Mouse (Mus musculus): ENCODE data around the gene Krt34. TPM values are rescaled to one million over a fixed set of nuclear protein-coding genes. Genes with fewer than 3 reads are reported as not detected.

Krt34 gene
- polyA plus RNA-seq, 1 experiment, result not detected

DNA sequence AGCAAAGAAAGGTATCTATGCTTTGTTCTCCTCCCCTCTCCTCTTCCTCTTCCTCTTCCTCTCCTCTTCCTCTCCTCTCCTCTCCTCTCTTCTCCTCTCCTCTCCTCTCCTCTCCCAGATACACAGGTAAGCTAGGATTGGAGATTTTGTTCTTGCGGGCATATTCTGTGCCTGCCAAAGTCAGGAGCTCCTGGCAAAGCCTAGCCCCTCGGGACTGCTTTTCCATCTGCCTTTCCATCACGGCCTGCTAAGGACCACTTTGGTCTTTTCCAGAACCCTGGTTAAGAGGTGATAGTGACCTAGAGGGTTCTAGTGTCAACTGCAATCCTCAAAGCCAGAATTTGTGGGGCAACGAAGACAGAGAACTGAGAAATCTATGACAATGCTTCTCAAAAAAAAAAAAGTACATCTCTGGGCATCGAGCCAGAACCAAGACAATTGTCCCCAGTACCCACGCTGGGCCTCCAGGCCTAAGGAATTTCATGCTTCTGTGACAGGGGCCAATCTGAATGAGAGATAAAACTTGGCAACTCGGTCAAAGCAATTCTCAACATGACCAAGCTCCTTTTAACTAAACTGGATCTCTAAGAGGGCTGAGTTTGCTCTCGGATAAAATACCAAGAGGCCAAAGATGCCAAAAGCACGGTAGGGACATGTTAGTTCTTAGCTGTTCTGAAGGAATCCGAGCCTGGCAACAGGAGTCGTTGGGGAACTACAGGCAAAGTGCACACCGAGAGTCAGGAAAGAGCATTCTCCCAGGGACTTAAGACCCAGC is 25.1 kb upstream of the Krt34 start:
- H3K36me3 ChIP-seq (ENCODE audit: control insufficient read depth, insufficient read depth), result no peaks in the 10 kb centered on the region
- no peak for TF ChIP-seq MYOG (IDR thresholded peaks at IDR 0.05; ENCODE audit: control insufficient read depth, extremely low read depth, insufficient read length)
- H3K79me3 ChIP-seq (ENCODE audit: low read depth), result no peaks in the 10 kb centered on the region
- no peak overlapping the region for H3ac ChIP-seq (ENCODE audit: control insufficient read depth, insufficient read length, low read depth)
- H3K4me3 ChIP-seq (ENCODE audit: insufficient read depth, poor library complexity, severe bottlenecking), result no peak overlapping the region
- H3K27me3 ChIP-seq (ENCODE audit: control insufficient read depth, insufficient read depth, insufficient read length), result no peaks in the 10 kb centered on the region
- no peaks in the 10 kb centered on the region for H3K79me2 ChIP-seq (ENCODE audit: control insufficient read depth, insufficient read depth)

DNA sequence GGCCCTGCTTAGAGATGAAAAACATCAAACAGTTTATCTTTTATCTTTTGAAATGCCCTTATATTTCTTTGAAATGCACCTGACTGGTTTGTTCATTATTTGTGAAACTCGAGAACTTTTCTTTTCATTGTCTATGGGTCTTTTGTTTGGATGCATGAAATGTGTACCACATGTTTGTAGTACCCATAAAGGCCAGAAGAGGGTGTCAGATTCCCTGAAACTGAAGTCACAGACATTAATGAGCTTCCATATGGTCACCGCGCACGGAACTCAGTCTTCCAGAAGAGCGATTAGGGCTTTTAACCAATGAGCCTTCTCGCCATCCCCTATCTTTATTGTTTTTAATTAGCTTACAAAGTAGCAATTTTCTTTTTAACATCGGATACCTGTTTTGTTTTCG is 17.5 kb upstream of the Krt34 start:
- no peak for TF ChIP-seq FOSL1 (IDR thresholded peaks at IDR 0.05; ENCODE audit: insufficient read depth, low read length, poor library complexity, severe bottlenecking)
- TF ChIP-seq MAX (IDR thresholded peaks at IDR 0.05), result no peak
- no peak for TF ChIP-seq MYOG (IDR thresholded peaks at IDR 0.05; ENCODE audit: control insufficient read depth, extremely low read depth, insufficient read length)
- no peak for TF ChIP-seq MYOD1 (IDR thresholded peaks at IDR 0.05; ENCODE audit: control insufficient read depth, insufficient read length, low read depth)
- Histone ChIP-seq H3K4me3 (ENCODE audit: insufficient read depth, poor library complexity, severe bottlenecking) (no peak overlapping the region), H3K36me3 (ENCODE audit: control insufficient read depth, insufficient read depth) (no peaks in the 10 kb centered on the region), H3ac (ENCODE audit: control insufficient read depth, insufficient read length, low read depth) (no peak overlapping the region), H3K79me3 (ENCODE audit: low read depth) (no peaks in the 10 kb centered on the region), H3K79me2 (ENCODE audit: control insufficient read depth, insufficient read depth) (no peaks in the 10 kb centered on the region), H3K27me3 (ENCODE audit: control insufficient read depth, insufficient read depth, insufficient read length) (no peaks in the 10 kb centered on the region)

DNA sequence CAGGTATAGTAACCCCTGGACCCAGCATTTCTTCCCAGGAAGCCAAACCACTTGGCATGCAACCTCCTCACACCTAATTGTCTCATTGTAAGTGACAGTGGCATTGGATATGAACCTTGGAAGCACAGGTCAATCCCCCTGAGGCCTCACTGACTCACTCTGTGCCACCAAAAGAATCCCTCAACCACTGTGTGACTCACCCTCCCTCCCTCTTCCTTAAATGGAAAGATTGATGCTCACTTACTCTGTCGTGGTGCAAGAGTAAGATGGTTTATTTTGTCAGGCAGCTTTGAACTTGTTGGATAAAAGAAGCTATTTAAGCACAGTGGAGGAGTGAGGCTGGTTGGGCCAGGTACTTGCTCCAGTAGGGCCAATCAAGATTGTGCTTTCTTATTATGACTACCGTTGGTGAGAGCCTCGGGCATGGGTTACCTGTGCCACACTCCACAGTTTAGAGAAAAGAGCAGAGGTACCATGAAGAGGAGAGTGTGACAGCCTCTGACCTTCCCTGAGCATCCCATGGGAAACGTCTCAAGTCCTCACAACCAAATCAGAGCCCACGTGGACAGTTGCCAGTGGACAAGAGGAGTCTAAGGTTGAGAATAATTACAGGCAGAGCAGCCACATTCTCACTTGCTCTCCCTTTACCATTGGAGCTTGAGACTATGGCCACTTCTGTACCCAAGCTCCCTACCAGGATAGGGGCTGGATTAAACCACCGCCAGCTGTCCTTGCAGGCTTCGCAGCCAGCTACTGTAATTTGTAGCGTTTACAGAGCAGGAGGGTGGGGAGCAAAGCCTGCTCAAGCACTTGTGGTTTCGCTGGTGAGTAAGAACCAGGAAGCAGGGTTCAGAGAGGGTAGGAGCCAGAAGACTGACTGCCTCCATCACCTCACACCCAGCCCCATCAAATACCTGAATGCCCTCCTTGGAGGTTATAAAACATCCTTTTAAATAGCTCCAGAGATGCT is 14.6 kb upstream of the Krt34 start:
- no peak for TF ChIP-seq MAX (IDR thresholded peaks at IDR 0.05)
- peak; percentile 99 for TF ChIP-seq FOSL1 (IDR thresholded peaks at IDR 0.05; ENCODE audit: insufficient read depth, low read length, poor library complexity, severe bottlenecking)
- peak; percentile 72 for TF ChIP-seq MYOD1 (IDR thresholded peaks at IDR 0.05; ENCODE audit: control insufficient read depth, insufficient read length, low read depth)
- no peak for TF ChIP-seq USF1 (IDR thresholded peaks at IDR 0.05; ENCODE audit: low read depth)
- no peak for TF ChIP-seq MYOG (IDR thresholded peaks at IDR 0.05; ENCODE audit: control insufficient read depth, extremely low read depth, insufficient read length)
- no peak for TF ChIP-seq CTCF (IDR thresholded peaks at IDR 0.05; ENCODE audit: control insufficient read depth, insufficient read depth, insufficient read length)
- TF ChIP-seq CEBPB (IDR thresholded peaks at IDR 0.05; ENCODE audit: low read depth), result peak; percentile 69

DNA sequence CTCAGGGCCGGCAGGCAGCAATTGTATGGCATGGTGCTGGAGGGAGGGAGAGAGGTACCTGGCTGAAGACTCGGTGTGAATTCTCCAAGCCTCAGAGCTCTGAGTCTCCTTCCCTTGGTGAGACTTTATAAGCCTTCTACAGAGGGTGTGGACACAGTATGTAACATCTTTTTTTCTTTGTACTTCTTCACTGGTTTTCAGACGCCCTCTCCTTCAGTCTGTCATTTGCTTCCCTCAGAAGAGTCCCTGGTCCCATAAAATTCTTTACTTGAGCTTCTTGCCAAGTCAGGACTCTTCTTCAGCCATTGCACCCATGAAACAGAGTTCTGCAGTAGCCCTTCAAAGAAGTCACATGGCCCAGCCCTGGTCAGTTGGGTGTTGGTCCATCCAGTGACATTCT is 9.1 kb upstream of the Krt34 start, which contains the start of gene Krt31:
Gene Krt31 (minus strand): TSS at position 101 of the 400 bp plus-strand sequence.
- Histone ChIP-seq H3K27me3 (ENCODE audit: control insufficient read depth, insufficient read depth, insufficient read length) (no peaks in the 10 kb centered on the region), H3K79me3 (ENCODE audit: low read depth) (no peaks in the 10 kb centered on the region), H3K36me3 (ENCODE audit: control insufficient read depth, insufficient read depth) (no peaks in the 10 kb centered on the region), H3K4me3 (ENCODE audit: insufficient read depth, poor library complexity, severe bottlenecking) (no peak within 1 kb of the TSS), H3ac (ENCODE audit: control insufficient read depth, insufficient read length, low read depth) (no peak within 1 kb of the TSS), H3K79me2 (ENCODE audit: control insufficient read depth, insufficient read depth) (no peaks in the 10 kb centered on the region)
- TF ChIP-seq FOSL1 (IDR thresholded peaks at IDR 0.05; ENCODE audit: insufficient read depth, low read length, poor library complexity, severe bottlenecking) (no peak), CEBPB (IDR thresholded peaks at IDR 0.05; ENCODE audit: low read depth) (no peak), CTCF (IDR thresholded peaks at IDR 0.05; ENCODE audit: control insufficient read depth, insufficient read depth, insufficient read length) (no peak), MAX (IDR thresholded peaks at IDR 0.05) (no peak)

More for the DNA sequence above, 14.6 kb upstream of the Krt34 start:
- H3ac ChIP-seq (ENCODE audit: control insufficient read depth, insufficient read length, low read depth), result peak overlapping the region; percentile 43
- no peaks in the 10 kb centered on the region for H3K79me2 ChIP-seq (ENCODE audit: control insufficient read depth, insufficient read depth)
- H3K36me3 ChIP-seq (ENCODE audit: control insufficient read depth, insufficient read depth), result no peaks in the 10 kb centered on the region
- no peaks in the 10 kb centered on the region for H3K27me3 ChIP-seq (ENCODE audit: control insufficient read depth, insufficient read depth, insufficient read length)
- no peak overlapping the region for H3K4me3 ChIP-seq (ENCODE audit: insufficient read depth, poor library complexity, severe bottlenecking)
- H3K79me3 ChIP-seq (ENCODE audit: low read depth), result no peaks in the 10 kb centered on the region

DNA sequence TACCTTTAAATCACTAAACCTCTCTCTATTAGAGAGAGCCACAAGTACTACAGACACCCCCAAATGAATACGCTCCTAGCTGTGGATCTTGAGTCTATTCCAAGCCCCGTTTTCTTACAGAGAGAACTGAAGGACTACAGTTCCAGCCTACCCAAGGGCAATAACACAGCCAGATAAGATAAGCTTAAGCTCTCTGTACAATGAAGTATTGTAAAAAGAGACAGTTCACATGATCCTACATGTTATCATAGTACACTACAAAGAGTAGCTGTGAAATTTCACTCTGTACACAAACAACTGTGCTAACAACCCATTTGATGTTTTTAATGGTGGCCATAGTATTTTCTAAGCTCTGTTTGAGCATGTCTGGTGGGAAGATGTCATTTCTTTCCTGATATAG is 5.8 kb upstream of the Krt34 start:
- no peaks in the 10 kb centered on the region for H3K36me3 ChIP-seq (ENCODE audit: control insufficient read depth, insufficient read depth)
- H3ac ChIP-seq (ENCODE audit: control insufficient read depth, insufficient read length, low read depth), result no peak overlapping the region
- H3K79me2 ChIP-seq (ENCODE audit: control insufficient read depth, insufficient read depth), result no peaks in the 10 kb centered on the region
- H3K27me3 ChIP-seq (ENCODE audit: control insufficient read depth, insufficient read depth, insufficient read length), result no peaks in the 10 kb centered on the region
- no peak for TF ChIP-seq FOSL1 (IDR thresholded peaks at IDR 0.05; ENCODE audit: insufficient read depth, low read length, poor library complexity, severe bottlenecking)
- no peak for TF ChIP-seq MYOD1 (IDR thresholded peaks at IDR 0.05; ENCODE audit: control insufficient read depth, insufficient read length, low read depth)
- no peak for TF ChIP-seq CEBPB (IDR thresholded peaks at IDR 0.05; ENCODE audit: low read depth)
- no peak for TF ChIP-seq MAX (IDR thresholded peaks at IDR 0.05)
- no peak for TF ChIP-seq CTCF (IDR thresholded peaks at IDR 0.05; ENCODE audit: control insufficient read depth, insufficient read depth, insufficient read length)
- no peak for TF ChIP-seq MYOG (IDR thresholded peaks at IDR 0.05; ENCODE audit: control insufficient read depth, extremely low read depth, insufficient read length)
- no peak for TF ChIP-seq USF1 (IDR thresholded peaks at IDR 0.05; ENCODE audit: low read depth)
- no peaks in the 10 kb centered on the region for H3K79me3 ChIP-seq (ENCODE audit: low read depth)
- no peak overlapping the region for H3K4me3 ChIP-seq (ENCODE audit: insufficient read depth, poor library complexity, severe bottlenecking)

Data from C2C12 (cell line).